Mouse (Mus musculus) macrophage (primary cell): ENCODE results near the gene 4931409K22Rik. TPM values are rescaled to one million over a fixed set of nuclear protein-coding genes. Genes with fewer than 3 reads are reported as not detected.

Source experiments
- H3K27ac ChIP-seq: fragments of 350-480 bp; formaldehyde crosslinking; 2 replicates; pipeline ENCODE4 v1.9.0; 2021
- H3K36me3 ChIP-seq: fragments of 350-480 bp; formaldehyde crosslinking; 2 replicates; pipeline ENCODE4 v1.9.0; 2021; ENCODE audit errors: inconsistent target
- H3K4me3 ChIP-seq: fragments of 350-480 bp; formaldehyde crosslinking; 2 replicates; pipeline ENCODE4 v1.9.0; 2021; ENCODE audit errors: inconsistent target
- H3K79me2 ChIP-seq: fragments of 350-480 bp; formaldehyde crosslinking; 2 replicates; pipeline ENCODE4 v1.9.0; 2021; ENCODE audit errors: inconsistent target
- WGBS: methylation state at CpG from one replicate; pipeline ENCODE4 v1.1.7; 2026; ENCODE audit warnings: inconsistent platforms; ENCODE audit not compliant: missing documents; 5-methylcytosine and 5-hydroxymethylcytosine counted together
- polyA plus RNA-seq: library from polyadenylated mRNA; stranded (reverse); fragments of 250-400 nt; gene quantifications from 3 replicates; pipeline ENCODE4 v1.2.4, GENCODE M21; 2018; ENCODE audit warnings: inconsistent platforms
- total RNA-seq, 78 experiments: library from RNA; depleted of rRNA; stranded (reverse); fragments of 250-400 nt; gene quantifications; 1 replicate in 9 of 78; 2 replicates in 24 of 78; 3 replicates in 43 of 78; 4 replicates in 2 of 78; pipeline ENCODE4 v1.2.4; 2018; ENCODE audit warnings: inconsistent platforms in 56 of 78

4931409K22Rik gene
- not detected for total RNA-seq (2018; cell fraction: chromatin; rRNA removed)
- not detected for total RNA-seq (2018; cell fraction: cytosol; rRNA removed)
- not detected for total RNA-seq (2018; cell fraction: nucleus; rRNA removed)
- polyA plus RNA-seq, result not detected in 3 replicates

DNA sequence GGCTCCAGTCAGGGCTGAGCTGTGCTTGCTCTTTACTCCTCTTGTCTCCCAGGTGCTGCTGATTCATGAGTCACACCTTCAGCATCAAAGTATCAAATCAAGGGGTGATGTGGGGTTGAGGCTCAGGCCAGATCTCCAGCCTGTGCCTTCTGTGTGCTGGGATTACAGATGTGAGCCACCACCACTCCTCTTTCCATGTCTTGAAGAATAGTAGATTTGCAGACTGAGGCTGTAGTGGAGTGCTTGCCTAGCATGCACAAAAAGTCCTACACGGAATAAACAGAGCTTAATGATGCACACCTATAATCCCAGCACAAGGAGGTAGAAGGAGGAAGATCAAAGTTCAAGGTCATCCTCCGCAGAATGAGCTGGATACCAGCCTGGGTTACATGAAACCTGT is at the start of gene 4931409K22Rik:
4931409K22Rik (minus strand) TSS at position 101 of the 400 bp plus-strand sequence.
- Histone ChIP-seq H3K4me3 (no peak within 1 kb of the TSS), H3K79me2 (no peaks in the 10 kb centered on the region), H3K27ac (no peak within 1 kb of the TSS), H3K36me3 (no peaks in the 10 kb centered on the region)
- WGBS, result 82% methylated on average over 2 of the region's 2 CpGs

DNA sequence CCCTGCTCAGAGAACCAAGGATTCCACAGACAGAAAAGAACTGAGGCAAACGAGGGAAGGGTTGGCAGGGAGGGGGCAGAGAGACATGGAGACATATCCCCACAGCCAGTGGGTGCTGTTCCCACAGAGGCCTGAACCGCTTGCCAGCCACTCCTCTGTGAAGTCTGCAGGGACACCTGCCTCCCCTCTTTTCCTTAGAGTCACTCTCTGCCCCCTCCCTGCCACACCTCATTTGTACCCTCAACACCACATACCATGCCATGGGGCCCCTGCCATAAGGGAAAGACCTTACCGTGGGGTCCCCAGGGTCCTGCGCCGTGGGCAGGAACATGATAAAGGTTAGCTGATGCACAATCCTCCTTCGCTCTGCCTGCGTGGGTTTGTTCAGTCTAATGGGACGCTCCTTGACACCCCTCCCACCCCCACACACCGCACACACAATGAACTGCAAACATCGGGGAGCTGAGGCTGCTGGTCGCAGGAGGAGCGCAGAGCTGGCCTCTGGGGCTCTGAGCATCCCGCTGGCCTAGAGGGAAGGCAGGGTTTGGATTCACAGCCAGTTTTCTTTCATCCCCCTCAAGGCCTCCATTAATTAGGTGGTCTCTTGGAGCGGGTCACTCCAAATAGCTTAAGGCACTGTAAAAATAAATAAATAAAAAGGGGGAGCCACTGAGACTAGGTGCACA is 49.5 kb upstream of the 4931409K22Rik start:
- Histone ChIP-seq H3K36me3 (no peaks in the 10 kb centered on the region), H3K4me3 (no peak overlapping the region), H3K79me2 (no peaks in the 10 kb centered on the region), H3K27ac (no peak overlapping the region)
- whole genome bisulfite sequencing, result 87% methylated on average over 12 of the region's 14 CpGs

DNA sequence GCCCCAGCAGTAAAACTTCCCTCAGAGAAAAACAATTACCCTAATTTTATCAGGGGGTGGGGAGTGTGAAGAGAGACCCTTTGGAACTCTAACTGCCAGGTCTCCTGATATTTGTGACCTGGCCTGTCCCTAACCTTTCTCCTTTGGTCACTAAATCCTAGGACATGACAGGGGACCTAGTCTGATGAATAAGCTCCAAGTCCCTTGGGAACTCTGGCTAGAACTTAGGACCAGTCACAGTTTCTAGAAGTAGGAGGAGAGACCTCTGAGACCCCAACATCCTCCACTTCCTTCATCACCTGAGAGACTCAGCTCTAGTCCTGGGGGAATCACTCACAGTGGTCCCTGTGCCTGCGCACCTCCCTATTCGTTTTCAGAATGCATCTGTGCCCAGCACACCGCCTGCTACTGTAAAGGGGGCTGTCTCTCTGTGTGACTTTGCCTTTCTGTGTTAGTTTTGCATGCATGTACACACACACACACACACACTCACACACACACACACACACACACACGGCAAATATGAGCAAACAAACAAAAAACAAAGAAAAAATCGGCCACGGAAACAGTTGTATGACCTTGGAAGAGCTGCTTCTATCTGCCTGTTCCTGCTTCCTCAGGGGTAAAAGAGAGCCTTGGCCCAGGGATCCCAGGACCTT is 48.8 kb upstream of the 4931409K22Rik start:
- WGBS, result 85% methylated on average over 4 of the region's 6 CpGs
- no peak overlapping the region for H3K4me3 ChIP-seq

DNA sequence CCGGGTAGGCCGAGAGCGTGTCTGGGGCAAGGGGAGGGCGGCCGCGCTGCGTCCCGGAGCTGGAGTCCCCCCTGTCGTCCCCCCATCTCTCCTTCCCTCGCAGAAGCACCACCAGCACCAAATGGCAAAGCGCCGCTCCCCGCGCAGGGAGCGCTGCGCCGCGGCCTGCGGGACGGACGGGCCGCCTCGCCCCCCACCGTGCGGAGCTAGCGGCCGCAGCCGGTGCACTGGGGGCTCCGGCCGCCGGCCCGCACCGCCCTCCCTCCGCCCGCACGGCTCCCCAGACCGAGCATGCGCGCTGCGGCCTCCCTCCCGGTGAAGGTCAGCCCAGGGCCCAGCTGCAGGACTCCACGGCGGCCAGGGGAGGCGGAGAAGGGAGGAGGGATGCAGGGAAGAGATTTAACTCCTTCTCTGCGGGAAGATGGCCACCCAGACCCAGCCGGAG is 48.1 kb upstream of the 4931409K22Rik start:
- 2% methylated on average over 37 of the region's 46 CpGs for WGBS
- Histone ChIP-seq H3K27ac (no peak overlapping the region), H3K4me3 (no peak overlapping the region), H3K79me2 (no peaks in the 10 kb centered on the region), H3K36me3 (no peaks in the 10 kb centered on the region)

More for the DNA sequence above, 48.8 kb upstream of the 4931409K22Rik start:
- Histone ChIP-seq H3K36me3 (no peaks in the 10 kb centered on the region), H3K79me2 (no peaks in the 10 kb centered on the region), H3K27ac (no peak overlapping the region)

DNA sequence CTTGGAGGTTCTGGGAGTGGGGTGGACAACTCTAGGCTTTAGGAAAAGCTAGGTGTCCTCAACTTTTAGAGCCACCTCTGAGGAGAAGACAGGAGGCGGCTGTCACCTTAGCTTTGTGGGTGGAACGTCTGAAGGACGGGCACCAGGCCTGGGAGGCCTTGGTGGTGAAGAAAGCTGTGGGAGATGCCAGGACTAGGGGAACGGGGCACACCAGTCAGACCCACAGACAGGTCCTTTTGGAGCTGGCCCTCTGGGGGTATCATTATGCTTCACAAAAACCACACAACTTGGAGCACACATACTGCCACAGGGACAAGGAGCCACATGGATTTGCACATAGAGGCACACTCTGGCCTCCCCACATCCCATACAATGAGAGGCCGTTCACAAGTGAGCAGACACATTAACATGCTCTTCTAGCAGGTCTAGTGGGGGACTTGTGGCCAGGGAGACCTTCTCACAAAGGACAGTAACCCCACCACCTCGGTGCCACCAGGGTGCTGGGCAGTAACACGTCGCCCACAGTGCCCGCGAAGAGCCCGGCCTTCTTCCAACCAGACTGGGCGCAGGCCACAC is 47.6 kb upstream of the 4931409K22Rik start:
- Histone ChIP-seq H3K4me3 (no peak overlapping the region), H3K27ac (no peak overlapping the region), H3K36me3 (no peaks in the 10 kb centered on the region), H3K79me2 (no peaks in the 10 kb centered on the region)
- 42% methylated on average over 12 of the region's 12 CpGs for WGBS

DNA sequence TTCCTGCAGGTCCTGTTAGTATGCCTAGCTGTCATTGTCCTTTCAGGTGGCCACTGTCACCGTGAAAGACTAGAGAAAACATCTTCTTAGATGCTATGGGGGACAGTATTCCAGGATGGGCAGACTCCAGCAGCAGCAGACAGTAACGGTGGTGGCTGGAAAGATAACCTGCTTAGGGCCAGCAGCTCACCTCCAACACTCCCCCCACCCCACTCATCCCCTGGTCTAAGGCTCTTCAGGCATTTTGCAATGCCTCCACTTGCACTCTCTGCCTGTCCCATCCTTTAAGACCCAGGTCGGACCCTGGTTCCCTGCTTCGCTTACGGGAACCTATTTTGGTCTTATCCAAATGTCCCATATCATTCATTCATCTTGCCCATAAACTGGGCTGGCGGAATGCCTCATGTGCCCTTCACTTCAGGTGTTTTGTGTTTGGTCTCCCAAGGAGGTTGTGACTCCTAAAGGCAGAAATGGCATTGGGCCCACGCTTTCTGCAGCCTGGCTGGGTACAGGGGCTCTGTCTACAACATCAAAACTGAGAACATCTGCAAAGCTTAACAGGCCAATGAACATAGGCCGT is 46.9 kb upstream of the 4931409K22Rik start:
- Histone ChIP-seq H3K36me3 (no peaks in the 10 kb centered on the region), H3K4me3 (no peak overlapping the region), H3K79me2 (no peaks in the 10 kb centered on the region), H3K27ac (no peak overlapping the region)
- 86% methylated on average over 8 of the region's 8 CpGs for WGBS

DNA sequence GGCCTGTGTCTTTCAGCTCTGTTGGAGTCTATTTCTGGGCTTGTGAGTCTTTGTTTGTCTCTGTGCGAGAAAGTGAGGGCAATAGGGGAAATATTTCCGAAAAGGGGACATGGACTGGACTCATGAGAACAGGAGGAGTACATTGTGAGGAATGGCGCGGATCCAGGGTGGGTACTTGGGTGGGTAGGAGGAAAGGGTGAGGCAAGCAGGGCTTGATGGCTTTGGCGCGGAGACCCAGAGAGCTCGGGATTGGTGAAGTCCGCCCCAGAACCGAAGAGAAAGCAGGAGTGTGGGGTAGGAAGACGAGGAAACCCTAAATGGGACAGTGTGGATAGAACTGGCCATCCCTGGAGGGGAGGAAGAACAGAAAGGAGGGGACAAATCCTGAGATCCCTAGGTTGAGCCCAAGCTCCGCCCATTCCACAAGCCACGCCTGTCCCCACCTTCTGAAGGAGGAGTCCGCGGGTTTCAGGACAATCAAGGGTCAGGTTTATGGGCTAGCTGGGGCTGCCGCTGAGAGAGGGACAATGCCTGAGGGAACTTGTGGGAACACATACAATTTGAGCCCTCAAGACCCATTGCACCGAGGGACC is 46.2 kb upstream of the 4931409K22Rik start:
- Histone ChIP-seq H3K36me3 (no peaks in the 10 kb centered on the region), H3K27ac (no peak overlapping the region), H3K4me3 (no peak overlapping the region; the same call in 1 of the 2 replicates), H3K79me2 (no peaks in the 10 kb centered on the region)
- 6% methylated on average over 14 of the region's 16 CpGs for WGBS

DNA sequence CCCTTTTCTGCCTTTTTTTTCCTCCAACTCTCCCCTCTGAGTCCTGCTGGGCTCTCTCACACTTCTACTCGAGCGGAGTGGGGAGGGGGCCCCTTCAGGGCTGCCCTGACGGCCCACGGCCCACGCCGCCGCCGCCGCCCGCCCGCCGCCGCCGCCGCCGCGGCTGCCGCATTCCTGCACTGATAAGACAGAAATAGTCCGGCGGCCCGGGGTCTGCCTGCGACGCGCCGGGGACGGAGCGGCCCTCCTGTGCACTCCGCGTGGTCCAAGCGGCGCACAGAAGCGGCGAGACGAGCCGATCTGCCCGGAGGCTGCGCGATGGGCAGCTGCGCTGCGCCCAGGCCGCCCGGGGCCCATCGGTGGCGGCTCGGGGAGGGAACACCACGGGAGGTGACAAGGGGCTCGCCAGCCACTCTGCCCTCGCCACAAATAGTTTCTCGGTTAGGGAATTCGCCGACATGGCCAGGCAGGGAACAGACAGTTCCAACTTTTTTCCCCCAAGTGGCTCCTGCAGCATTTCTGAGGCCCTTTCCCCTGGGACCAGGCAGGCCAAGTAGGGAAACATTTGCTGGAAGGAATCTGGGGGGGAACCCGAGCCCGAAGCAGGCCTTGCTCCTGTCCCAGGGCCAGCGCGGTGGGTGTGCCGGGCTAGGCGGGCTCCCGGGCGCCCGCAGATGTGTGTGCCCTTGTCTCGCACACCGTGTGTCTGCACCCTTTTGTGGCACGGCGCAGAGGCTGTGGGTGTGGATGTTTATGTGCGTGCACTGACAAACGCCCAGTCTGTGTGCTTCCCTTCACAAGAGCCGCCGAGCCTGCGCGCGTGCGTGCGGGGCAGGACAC is 45.5 kb upstream of the 4931409K22Rik start:
- H3K27ac ChIP-seq, result no peak overlapping the region
- no peaks in the 10 kb centered on the region for H3K79me2 ChIP-seq
- H3K36me3 ChIP-seq, result no peaks in the 10 kb centered on the region
- WGBS, result 3% methylated on average over 73 of the region's 73 CpGs
- no peak overlapping the region; the same call in 1 of the 2 replicates for H3K4me3 ChIP-seq

DNA sequence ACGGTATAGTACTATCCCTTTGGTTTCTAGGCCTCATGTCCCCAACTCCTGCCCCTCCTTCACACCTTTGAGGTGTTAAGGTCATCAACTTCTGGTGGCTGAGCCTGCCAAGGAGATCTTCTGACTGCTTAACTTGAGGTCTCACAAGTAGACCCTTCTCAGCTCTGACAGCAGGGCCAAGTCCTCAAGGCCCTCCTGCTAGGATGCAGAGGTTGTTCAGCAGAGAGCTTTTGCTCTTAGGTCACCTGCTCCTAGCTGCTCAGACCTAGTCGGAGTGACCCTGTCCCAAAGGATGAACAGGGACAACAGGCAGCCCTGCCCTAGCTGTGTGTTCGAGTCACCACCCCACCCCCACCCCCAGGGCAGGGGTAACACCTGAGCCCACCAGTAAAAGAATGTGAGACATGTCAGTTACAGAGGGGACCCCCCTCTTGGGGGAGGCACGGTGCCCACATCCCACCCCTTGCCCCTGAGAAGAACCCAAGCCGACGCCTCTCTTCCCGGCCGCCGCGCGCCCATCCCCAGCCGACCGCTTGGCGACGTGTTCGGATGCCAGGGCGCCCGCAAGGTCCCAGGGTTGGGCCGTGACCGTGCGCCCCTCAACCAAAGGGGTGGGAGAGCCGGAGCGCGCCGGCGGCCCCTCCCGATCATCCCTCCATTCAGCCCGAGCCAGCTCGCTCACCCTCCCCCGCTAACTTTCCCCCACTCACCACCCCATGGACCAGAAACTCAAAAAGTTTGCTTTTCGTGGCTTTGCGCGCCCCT is 44.6 kb upstream of the 4931409K22Rik start:
- WGBS, result 8% methylated on average over 31 of the region's 33 CpGs

DNA sequence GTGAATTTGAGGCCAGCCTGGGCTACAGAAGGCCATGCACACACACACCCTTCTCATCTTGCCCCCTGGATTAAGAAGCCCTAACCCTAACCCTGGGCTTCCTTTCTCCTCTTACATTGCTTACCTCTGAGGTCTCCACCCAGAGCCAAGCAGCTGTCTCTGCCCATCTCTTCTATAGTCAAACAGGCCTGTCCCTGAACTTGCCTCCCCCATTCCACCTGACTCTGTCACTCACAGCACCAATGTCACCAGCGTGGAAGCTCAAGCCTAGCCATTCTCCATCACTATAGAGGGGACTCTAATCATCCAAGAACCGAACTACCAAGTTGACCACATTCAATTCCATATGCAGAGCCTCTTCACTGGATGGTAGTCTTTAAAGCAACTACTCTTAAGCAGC is 43.6 kb upstream of the 4931409K22Rik start:
- 95% methylated on average over 2 of the region's 2 CpGs for WGBS
- Histone ChIP-seq H3K27ac (no peak overlapping the region), H3K36me3 (no peaks in the 10 kb centered on the region), H3K4me3 (no peak overlapping the region), H3K79me2 (no peaks in the 10 kb centered on the region)

More for the DNA sequence above, 44.6 kb upstream of the 4931409K22Rik start:
- no peak overlapping the region for H3K27ac ChIP-seq
- no peak overlapping the region for H3K4me3 ChIP-seq
- no peaks in the 10 kb centered on the region for H3K79me2 ChIP-seq
- H3K36me3 ChIP-seq, result no peaks in the 10 kb centered on the region

DNA sequence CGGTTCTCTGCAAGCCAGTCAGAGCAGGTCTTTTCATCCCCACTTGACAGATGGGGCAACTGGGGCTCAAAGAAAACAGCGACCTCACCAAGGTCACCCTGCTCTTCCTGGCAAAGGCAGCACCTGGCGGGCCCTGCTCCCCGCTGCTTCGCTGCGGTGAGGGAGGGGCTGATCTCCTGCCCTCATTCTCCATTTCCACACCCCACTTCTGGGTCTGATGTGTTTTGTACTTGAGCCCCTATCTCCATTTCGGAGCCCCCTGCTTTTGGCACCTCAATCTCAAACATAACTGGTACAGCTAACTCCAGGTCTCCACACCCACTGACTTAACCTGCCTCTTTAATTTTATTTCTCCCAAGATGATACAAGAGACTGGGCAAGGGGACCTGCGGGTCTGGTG is 42.5 kb upstream of the 4931409K22Rik start:
- no peaks in the 10 kb centered on the region for H3K36me3 ChIP-seq
- H3K79me2 ChIP-seq, result no peaks in the 10 kb centered on the region
- WGBS, result 29% methylated on average over 7 of the region's 8 CpGs
- H3K27ac ChIP-seq, result no peak overlapping the region
- H3K4me3 ChIP-seq, result no peak overlapping the region

DNA sequence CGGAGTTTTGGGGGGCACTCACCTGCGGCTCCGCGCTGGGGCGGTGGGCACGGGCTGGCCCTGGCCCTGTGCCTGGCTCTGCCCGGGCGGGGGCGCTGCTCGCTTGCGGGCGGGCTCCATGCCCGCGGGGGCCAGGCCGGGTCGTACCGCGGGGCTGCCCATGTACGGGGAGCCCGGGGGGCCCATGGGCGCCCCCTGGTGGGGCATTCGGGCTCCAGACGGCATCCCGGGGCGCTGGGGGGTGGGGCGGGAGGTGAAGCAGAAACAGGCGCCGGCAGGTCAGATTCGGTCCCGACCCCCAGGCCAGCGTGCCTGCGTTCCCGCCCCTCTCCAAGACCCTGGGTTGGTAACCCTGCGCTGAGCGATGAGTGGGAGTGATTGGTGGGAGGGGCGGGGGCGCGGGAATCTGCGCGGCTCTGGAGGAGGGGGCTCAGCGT is 42.0 kb upstream of the 4931409K22Rik start:
- WGBS, result under 1% methylated on average over 39 of the region's 41 CpGs
- Histone ChIP-seq H3K36me3 (no peaks in the 10 kb centered on the region), H3K27ac (no peak overlapping the region), H3K79me2 (no peaks in the 10 kb centered on the region), H3K4me3 (no peak overlapping the region)

DNA sequence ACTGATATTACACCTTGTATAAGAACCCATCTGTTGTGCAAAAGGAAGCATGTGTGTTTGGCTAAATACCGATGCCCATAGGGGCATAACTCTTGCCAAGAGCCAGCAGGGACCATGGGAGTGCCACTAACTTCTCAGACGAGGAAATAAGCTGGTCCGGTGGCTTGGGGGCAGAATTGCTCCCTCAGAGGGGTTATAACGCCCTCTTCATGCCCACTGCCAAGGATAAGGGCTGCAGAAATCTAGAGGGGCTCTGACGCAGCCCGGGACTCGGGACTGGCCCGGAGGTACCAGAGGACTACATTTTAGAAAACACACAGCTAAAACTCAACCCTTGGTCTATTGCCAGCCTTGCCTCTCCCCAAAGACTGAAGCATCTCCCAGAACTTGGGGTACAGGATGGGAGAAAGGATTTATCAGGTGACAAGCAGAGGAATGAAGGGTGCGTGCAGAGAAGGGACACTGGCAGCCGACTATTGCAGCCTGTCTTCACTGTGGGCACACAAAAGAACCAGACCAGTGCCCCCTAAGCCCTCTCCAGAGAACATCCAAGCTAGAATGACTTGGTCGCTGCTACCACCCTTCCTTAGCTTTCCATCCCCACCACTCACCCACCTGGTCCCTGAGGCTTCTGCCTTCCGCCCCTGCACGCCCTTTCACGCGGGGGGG is 41.4 kb upstream of the 4931409K22Rik start:
- Histone ChIP-seq H3K36me3 (no peaks in the 10 kb centered on the region), H3K79me2 (no peaks in the 10 kb centered on the region), H3K27ac (no peak overlapping the region), H3K4me3 (no peak overlapping the region)
- WGBS, result 21% methylated on average over 15 of the region's 15 CpGs
